Mouse (Mus musculus): ENCODE results near the gene Smap2.

GRCm38 (mm10) chr4:120953667-120954066, 63.4 kb downstream of the Smap2 start:
- TF ChIP-seq POLR2A (IDR thresholded peaks at IDR 0.05; ENCODE audit: borderline replicate concordance, low read depth, low read length): no peak
- no peak for TF ChIP-seq CTCF (IDR thresholded peaks at IDR 0.05; ENCODE audit: low read depth, low read length)
